ENCODE assay signal across 10 mouse cellular contexts in the genomic region with DNA sequence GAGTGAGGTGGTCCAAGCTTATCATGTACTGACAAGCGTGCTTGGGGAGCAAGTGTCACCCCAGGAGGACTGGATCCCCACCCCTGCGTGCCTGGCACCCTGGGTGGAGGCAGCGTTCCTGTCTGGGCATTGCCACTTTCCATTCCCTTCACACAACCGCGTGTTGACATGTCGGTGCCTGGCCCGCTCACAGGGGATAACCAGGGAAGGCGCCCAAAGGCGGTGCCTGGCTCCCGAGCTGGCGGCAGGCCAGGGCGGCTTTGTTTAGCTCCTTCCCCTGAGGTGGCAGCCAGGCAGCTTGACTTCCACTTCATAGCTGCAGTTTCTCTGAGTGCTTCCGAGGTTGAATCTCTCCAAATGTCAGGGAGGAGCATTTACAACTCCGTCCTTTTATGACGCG.
DNase-seq lines count a peak whose midpoint lies in the region; ATAC-seq and TF ChIP-seq lines count a peak whose summit lies in the region.
"Had no signal": no experiment of that assay in that cellular context is flagged by ENCODE, and none has a peak within 500 bp of the region (broad histone marks: within the 10 kb centered on the region; RNA-seq: fewer than 3 reads in every experiment).

No protein-coding gene starts in this region.

- H3K36me3 ChIP-seq in hindbrain, embryonic 15.5 days = no peaks in the 10 kb centered on the region
- H3K36me3 ChIP-seq in hindbrain, embryonic 10.5 days = no peaks in the 10 kb centered on the region
- H3K36me3 ChIP-seq in heart, embryonic 11.5 days (ENCODE audit: control insufficient read depth, insufficient read depth, low read length) = no peaks in the 10 kb centered on the region
- no peaks in the 10 kb centered on the region for H3K36me3 ChIP-seq in lung, embryonic 14.5 days (ENCODE audit: insufficient read depth)
- no peaks in the 10 kb centered on the region for H3K36me3 ChIP-seq in liver, postnatal 0 days (replicated peaks; ENCODE audit: insufficient read depth, low read length)
- H3K36me3 ChIP-seq: neural tube, embryonic 12.5 days had no signal

- peak; percentile 59; the same call in 1 of the 2 replicates for ATAC-seq in hindbrain, embryonic 15.5 days (ENCODE audit: low FRiP score, low read depth)
- ATAC-seq in heart, embryonic 11.5 days (replicated peaks; ENCODE audit: insufficient number of reproducible peaks, low FRiP score, low TSS enrichment) = no peak
- ATAC-seq in lung, embryonic 14.5 days (ENCODE audit: insufficient read depth) = no peak
- ATAC-seq in liver, postnatal 0 days = no peak
- ATAC-seq: Patski had no signal

- 39% methylated on average over 16 of the region's 16 CpGs for WGBS in hindbrain, embryonic 15.5 days
- 76% methylated on average over 16 of the region's 16 CpGs for WGBS in hindbrain, embryonic 10.5 days
- WGBS in heart, embryonic 11.5 days (ENCODE audit: insufficient replicate concordance) = 42% methylated on average over 16 of the region's 16 CpGs
- WGBS in lung, embryonic 14.5 days = 44% methylated on average over 16 of the region's 16 CpGs
- WGBS in liver, postnatal 0 days (ENCODE audit: insufficient replicate concordance) = 74% methylated on average over 16 of the region's 16 CpGs

- H3K4me1 ChIP-seq in hindbrain, embryonic 15.5 days (replicated peaks) = peaks cover 15% of the 10 kb centered on the region
- H3K4me1 ChIP-seq in hindbrain, embryonic 10.5 days (replicated peaks) = peaks cover 22% of the 10 kb centered on the region
- peaks cover 9% of the 10 kb centered on the region; the same call in 1 of the 2 replicates for H3K4me1 ChIP-seq in heart, embryonic 11.5 days (ENCODE audit: control insufficient read depth, insufficient read depth, low read length)
- H3K4me1 ChIP-seq in lung, embryonic 14.5 days (ENCODE audit: insufficient read depth) = no peaks in the 10 kb centered on the region
- H3K4me1 ChIP-seq in liver, postnatal 0 days (ENCODE audit: insufficient read depth) = no peaks in the 10 kb centered on the region

- no peak overlapping the region for H3K9ac ChIP-seq in hindbrain, embryonic 15.5 days
- H3K9ac ChIP-seq in heart, embryonic 11.5 days (ENCODE audit: low read depth, low read length) = no peak overlapping the region
- no peak overlapping the region for H3K9ac ChIP-seq in lung, embryonic 14.5 days
- no peak overlapping the region for H3K9ac ChIP-seq in liver, postnatal 0 days (replicated peaks)
- H3K9ac ChIP-seq: neural tube, embryonic 12.5 days had no signal

- H3K4me2 ChIP-seq in hindbrain, embryonic 15.5 days = no peak overlapping the region
- peak overlapping the region; percentile 14; the same call in 1 of the 2 replicates for H3K4me2 ChIP-seq in heart, embryonic 11.5 days
- H3K4me2 ChIP-seq in lung, embryonic 14.5 days = no peak overlapping the region
- H3K4me2 ChIP-seq in liver, postnatal 0 days (ENCODE audit: low read depth, low read length) = no peak overlapping the region
- H3K4me2 ChIP-seq: neural tube, embryonic 12.5 days had no signal

- TF ChIP-seq EP300 in liver, postnatal 0 days (IDR thresholded peaks at IDR 0.05; ENCODE audit: low read depth) = no peak

- DNase-seq in hindbrain, embryonic 10.5 days (ENCODE audit: low spot score) = no peak
- DNase-seq in brain, adult 2 months (ENCODE audit: low read depth, low spot score) = peak; percentile 33
- DNase-seq in lung, embryonic 14.5 days = peak; percentile 69
- DNase-seq in urinary bladder, postnatal 4 days (ENCODE audit: low spot score in 2 of 2) = peak; percentile 53 to 72
- DNase-seq in liver, postnatal 0 days = no peak
- DNase-seq in frontal cortex, postnatal 14 days (ENCODE audit: low spot score in 2 of 2) = no peak

- no peak for TF ChIP-seq CTCF in lung, embryonic 14.5 days (IDR thresholded peaks at IDR 0.05; ENCODE audit: low read depth)
- TF ChIP-seq CTCF in liver, postnatal 0 days (IDR thresholded peaks at IDR 0.05; ENCODE audit: low read depth) = no peak

- H3K27me3 ChIP-seq in hindbrain, embryonic 15.5 days = peaks cover 14% of the 10 kb centered on the region
- peaks cover 37% of the 10 kb centered on the region for H3K27me3 ChIP-seq in hindbrain, embryonic 10.5 days (ENCODE audit: insufficient read depth, poor library complexity, severe bottlenecking)
- no peaks in the 10 kb centered on the region for H3K27me3 ChIP-seq in heart, embryonic 11.5 days (ENCODE audit: control insufficient read depth, insufficient read depth, low read length)
- no peaks in the 10 kb centered on the region for H3K27me3 ChIP-seq in lung, embryonic 14.5 days (ENCODE audit: insufficient read depth, low read length)
- no peaks in the 10 kb centered on the region for H3K27me3 ChIP-seq in liver, postnatal 0 days (ENCODE audit: insufficient read depth, low read length)

- no peaks in the 10 kb centered on the region for H3K9me3 ChIP-seq in hindbrain, embryonic 15.5 days
- 0 out of 2 replicates have a peak, but pooled peaks cover under 1% of the 10 kb centered on the region for H3K9me3 ChIP-seq in hindbrain, embryonic 10.5 days
- H3K9me3 ChIP-seq in heart, embryonic 11.5 days (replicated peaks; ENCODE audit: control insufficient read depth, low read length) = no peaks in the 10 kb centered on the region
- no peaks in the 10 kb centered on the region for H3K9me3 ChIP-seq in lung, embryonic 14.5 days (ENCODE audit: low read depth, low read length)
- H3K9me3 ChIP-seq in liver, postnatal 0 days (ENCODE audit: low read length) = no peaks in the 10 kb centered on the region; the same call in 1 of the 2 replicates
- H3K9me3 ChIP-seq: neural tube, embryonic 12.5 days had no signal

- H3K4me3 ChIP-seq in hindbrain, embryonic 15.5 days = no peak overlapping the region
- H3K4me3 ChIP-seq in hindbrain, embryonic 10.5 days = no peak overlapping the region
- H3K4me3 ChIP-seq in heart, embryonic 11.5 days (ENCODE audit: low read depth, low read length) = no peak overlapping the region
- H3K4me3 ChIP-seq in lung, embryonic 14.5 days (ENCODE audit: low read depth, low read length) = no peak overlapping the region
- H3K4me3 ChIP-seq in liver, postnatal 0 days (ENCODE audit: low read depth, low read length) = no peak overlapping the region
- H3K4me3 ChIP-seq: neural tube, embryonic 12.5 days had no signal

- H3K27ac ChIP-seq in hindbrain, embryonic 15.5 days (replicated peaks) = no peak overlapping the region
- H3K27ac ChIP-seq in hindbrain, embryonic 10.5 days = no peak overlapping the region
- H3K27ac ChIP-seq in heart, embryonic 11.5 days (ENCODE audit: low read depth, low read length) = no peak overlapping the region
- H3K27ac ChIP-seq in lung, embryonic 14.5 days (ENCODE audit: low read depth) = no peak overlapping the region
- no peak overlapping the region for H3K27ac ChIP-seq in liver, postnatal 0 days (ENCODE audit: low read depth)
- H3K27ac ChIP-seq: neural tube, embryonic 12.5 days had no signal

Comparison
In these comparisons a context has a peak if more than half of its experiments do, and no peak if none do; other contexts are left out.
1. DNase-seq: peak in brain, adult 2 months (single experiment), lung, embryonic 14.5 days (single experiment) and urinary bladder, postnatal 4 days (2 of 2); none in hindbrain, embryonic 10.5 days (single experiment), liver, postnatal 0 days (single experiment) and frontal cortex, postnatal 14 days (0 of 2).